Mouse (Mus musculus) MEL (cell line): ENCODE data around the gene Rad50. TPM values are rescaled to one million over a fixed set of nuclear protein-coding genes. Genes with fewer than 3 reads are reported as not detected.

Source experiments
- DNase-seq: peaks from one replicate; pipeline ENCODE4 v3.0.0; 2011; ENCODE audit warnings: low read depth, low spot score
- H3K27ac ChIP-seq: 2 replicates; pipeline ENCODE4 v1.5.1; 2012; ENCODE audit warnings: low read depth, mild to moderate bottlenecking, control low read depth, low read length, moderate library complexity; ENCODE audit not compliant: control insufficient read depth
- H3K27me3 ChIP-seq, 2 experiments: fragments of 150-350 bp in 1 of 2; sonication (generic) in 1 of 2; 2 replicates each; pipeline ENCODE4 v1.6.1; 2012; ENCODE audit warnings: low read length in 2 of 2, mild to moderate bottlenecking in 2 of 2, improper control_type of control experiment in 1 of 2, moderate library complexity in 1 of 2; ENCODE audit not compliant: insufficient read depth in 2 of 2, control insufficient read depth in 1 of 2
- H3K36me3 ChIP-seq, 2 experiments: 2 replicates each; pipeline ENCODE4 v1.6.1; 2012 to 2014; ENCODE audit warnings: low read length in 2 of 2, improper control_type of control experiment in 1 of 2, inconsistent platforms in 1 of 2, mild to moderate bottlenecking in 1 of 2; ENCODE audit not compliant: insufficient read depth in 2 of 2, control insufficient read depth in 1 of 2
- H3K4me1 ChIP-seq, 2 experiments: fragments of 150-350 bp in 1 of 2; sonication (generic) in 1 of 2; 2 replicates each; pipeline ENCODE4 v1.6.1; 2012; ENCODE audit warnings: low read length in 2 of 2, improper control_type of control experiment in 1 of 2, mild to moderate bottlenecking in 1 of 2; ENCODE audit not compliant: insufficient read depth in 2 of 2, control insufficient read depth in 1 of 2
- H3K4me3 ChIP-seq, 2 experiments: fragments of 150-350 bp in 1 of 2; sonication (generic) in 1 of 2; 2 replicates each; pipeline ENCODE4 v1.5.1; 2012; ENCODE audit warnings: low read depth in 2 of 2, low read length in 2 of 2, mild to moderate bottlenecking in 2 of 2, moderate library complexity in 2 of 2, control low read depth in 1 of 2, improper control_type of control experiment in 1 of 2; ENCODE audit not compliant: control insufficient read depth in 1 of 2, insufficient read depth in 1 of 2
- H3K79me2 ChIP-seq: 2 replicates; pipeline ENCODE4 v1.6.1; 2012; ENCODE audit warnings: mild to moderate bottlenecking, low read length, moderate library complexity; ENCODE audit not compliant: control insufficient read depth, poor library complexity, insufficient read depth
- H3K9ac ChIP-seq: 2 replicates; pipeline ENCODE4 v1.6.1; 2012; ENCODE audit warnings: low read depth, mild to moderate bottlenecking, control low read depth, low read length, moderate library complexity; ENCODE audit not compliant: control insufficient read depth, poor library complexity, severe bottlenecking
- H3K9me3 ChIP-seq: fragments of 150-350 bp; sonication (generic); replicated peaks from 2 replicates; pipeline ENCODE4 v1.6.1; 2012; ENCODE audit warnings: mild to moderate bottlenecking, low read length, improper control_type of control experiment, moderate library complexity; ENCODE audit not compliant: insufficient read depth
- CHD1 ChIP-seq: IDR thresholded peaks from 2 replicates; pipeline ENCODE4 v1.6.1; 2012; ENCODE audit warnings: low read depth, mild to moderate bottlenecking, inconsistent platforms, low read length, improper control_type of control experiment
- CHD2 ChIP-seq: IDR thresholded peaks from 2 replicates; pipeline ENCODE4 v1.6.1; 2011; ENCODE audit warnings: low read length, improper control_type of control experiment
- ETS1 ChIP-seq: IDR thresholded peaks from 2 replicates; pipeline ENCODE4 v1.6.1; 2012; ENCODE audit warnings: low read depth, mild to moderate bottlenecking, inconsistent platforms, low read length, improper control_type of control experiment, moderate library complexity
- HCFC1 ChIP-seq: IDR thresholded peaks from 2 replicates; pipeline ENCODE4 v1.6.1; 2012; ENCODE audit warnings: low read depth, mild to moderate bottlenecking, inconsistent platforms, low read length, improper control_type of control experiment, moderate library complexity
- KAT2A ChIP-seq: conservative IDR thresholded peaks from 2 replicates; pipeline ENCODE4 v1.6.1; 2012; ENCODE audit warnings: low read depth, low read length, improper control_type of control experiment, inconsistent platforms
- MAFK ChIP-seq: IDR thresholded peaks from 2 replicates; pipeline ENCODE4 v1.6.1; 2011; ENCODE audit warnings: low read depth, mild to moderate bottlenecking, low read length, improper control_type of control experiment, borderline replicate concordance
- MEF2A ChIP-seq: IDR thresholded peaks from 2 replicates; pipeline ENCODE4 v1.6.1; 2014; ENCODE audit warnings: low read depth, mild to moderate bottlenecking, inconsistent platforms, low read length, improper control_type of control experiment; ENCODE audit not compliant: poor library complexity, insufficient replicate concordance, severe bottlenecking; ENCODE audit errors: extremely low read depth
- MYC ChIP-seq: IDR thresholded peaks from 2 replicates; pipeline ENCODE4 v1.6.1; 2011; ENCODE audit warnings: low read depth, mild to moderate bottlenecking, low read length, improper control_type of control experiment, moderate library complexity
- NELFE ChIP-seq: IDR thresholded peaks from 2 replicates; pipeline ENCODE4 v1.6.1; 2011; ENCODE audit warnings: low read depth, low read length, improper control_type of control experiment
- NRF1 ChIP-seq: IDR thresholded peaks from 2 replicates; pipeline ENCODE4 v1.6.1; 2014; ENCODE audit warnings: low read depth, mild to moderate bottlenecking, inconsistent platforms, low read length, improper control_type of control experiment, moderate library complexity; ENCODE audit not compliant: poor library complexity, insufficient read depth, severe bottlenecking
- RCOR1 ChIP-seq: IDR thresholded peaks from 2 replicates; pipeline ENCODE4 v1.6.1; 2012; ENCODE audit warnings: low read depth, mild to moderate bottlenecking, inconsistent platforms, low read length, improper control_type of control experiment
- TAL1 ChIP-seq: IDR thresholded peaks from 2 replicates; pipeline ENCODE4 v1.6.1; 2012; ENCODE audit warnings: mild to moderate bottlenecking, inconsistent platforms, low read length, moderate library complexity, mixed read lengths
- TCF12 ChIP-seq: IDR thresholded peaks from 2 replicates; pipeline ENCODE4 v1.6.1; 2014; ENCODE audit warnings: low read depth, mild to moderate bottlenecking, inconsistent platforms, low read length, improper control_type of control experiment, moderate library complexity
- UBTF ChIP-seq: IDR thresholded peaks from 2 replicates; pipeline ENCODE4 v1.6.1; 2012; ENCODE audit warnings: low read depth, mild to moderate bottlenecking, inconsistent platforms, low read length, improper control_type of control experiment, moderate library complexity, borderline replicate concordance; ENCODE audit not compliant: insufficient read depth
- USF1 ChIP-seq: IDR thresholded peaks from 2 replicates; pipeline ENCODE4 v1.6.1; 2014; ENCODE audit warnings: low read depth, mild to moderate bottlenecking, inconsistent platforms, low read length, improper control_type of control experiment, moderate library complexity
- ZC3H11A ChIP-seq: IDR thresholded peaks from 2 replicates; pipeline ENCODE4 v1.6.1; 2012; ENCODE audit warnings: low read depth, mild to moderate bottlenecking, inconsistent platforms, low read length, improper control_type of control experiment
- ZKSCAN1 ChIP-seq: IDR thresholded peaks from 2 replicates; pipeline ENCODE4 v1.6.1; 2012; ENCODE audit warnings: low read depth, mild to moderate bottlenecking, inconsistent platforms, low read length, improper control_type of control experiment, moderate library complexity
- ZNF384 ChIP-seq: IDR thresholded peaks from 2 replicates; pipeline ENCODE4 v1.6.1; 2012; ENCODE audit warnings: low read depth, mild to moderate bottlenecking, inconsistent platforms, low read length, improper control_type of control experiment
- polyA plus RNA-seq, 2 experiments: library from polyadenylated mRNA; stranded (reverse) in 1 of 2; unstranded in 1 of 2; fragments of >175 nt in 1 of 2; fragments of >200 nt in 1 of 2; gene quantifications; 2 replicates each; pipeline versions ENCODE4 v1.2.1 to v1.2.4; 2012; ENCODE audit warnings: low replicate concordance in 2 of 2, low read depth in 1 of 2; ENCODE audit not compliant: insufficient read length in 2 of 2, insufficient read depth in 1 of 2, missing spikeins in 1 of 2
- total RNA-seq: library from RNA; depleted of rRNA; stranded (reverse); fragments of 300-350 nt; gene quantifications from 2 replicates; pipeline ENCODE4 v1.2.3, GENCODE M21; 2012

Rad50 gene
- total and polyA plus RNA-seq, 3 experiments: 32.6 to 447 (median 44.6) TPM

- DNase-seq: no peak
- Histone ChIP-seq H3K4me1 (no peaks in the 10 kb centered on the region), H3K27me3 (no peaks in the 10 kb centered on the region), H3K9ac (no peak overlapping the region), H3K4me3 (no peak overlapping the region), H3K36me3 (peaks cover 0 to 51% of the 10 kb centered on the region in 2 experiments; a peak in 3 of 4 replicates), H3K27ac (no peak overlapping the region), H3K79me2 (no peaks in the 10 kb centered on the region; the same call in 1 of the 2 replicates), H3K9me3 (no peaks in the 10 kb centered on the region)
- TF ChIP-seq MYC (no peak), UBTF (no peak), TAL1 (no peak), CHD2 (no peak), ZNF384 (no peak), TCF12 (no peak), ZC3H11A (no peak), MEF2A (no peak), ETS1 (no peak), HCFC1 (no peak), NRF1 (no peak), ZKSCAN1 (no peak), RCOR1 (no peak), NELFE (no peak)
These were observed 15.1 kb downstream of the Rad50 start for GRCm38 (mm10) chr11:53691979-53692378.

GRCm38 (mm10) chr11:53682994-53683530 lies 24.1 kb downstream of the Rad50 start:
- Histone ChIP-seq H3K9me3 (no peaks in the 10 kb centered on the region), H3K9ac (no peak overlapping the region), H3K4me1 (no peaks in the 10 kb centered on the region; a peak in 1 of 4 replicates), H3K36me3 (peaks cover 0 to 68% of the 10 kb centered on the region in 2 experiments; a peak in 2 of 4 replicates), H3K27ac (no peak overlapping the region), H3K79me2 (no peaks in the 10 kb centered on the region; the same call in 1 of the 2 replicates), H3K4me3 (no peak overlapping the region), H3K27me3 (no peaks in the 10 kb centered on the region)
- no peak for DNase-seq
- TF ChIP-seq ZNF384 (no peak), KAT2A (no peak), CHD2 (no peak), MEF2A (no peak), USF1 (no peak), CHD1 (no peak), MAFK (no peak)
